Mouse (Mus musculus): ENCODE data around the gene Zmynd8. TPM values are rescaled to one million over a fixed set of nuclear protein-coding genes. Genes with fewer than 3 reads are reported as not detected.

Gene Zmynd8
- total RNA-seq, 2 experiments from 2014 or later: 101 to 104 TPM

GRCm38 (mm10) chr2:165868522-165869175 is 30.2 kb downstream of the Zmynd8 start:
- peak in 1 of 2 experiments; percentile 60 for DNase-seq (ENCODE audit: extremely low spot score in 1 of 2, low spot score in 2 of 2)
- intact Hi-C loops (cut with DNase I): no loop called here

GRCm38 (mm10) chr2:165867549-165867948 is 31.3 kb downstream of the Zmynd8 start:
- DNase-seq (ENCODE audit: extremely low spot score in 1 of 2, low spot score in 2 of 2): no peak
- intact Hi-C loops (cut with DNase I): no loop called here

GRCm38 (mm10) chr2:165866951-165867387 is 31.8 kb downstream of the Zmynd8 start:
- intact Hi-C loops (cut with DNase I): no loop called here
- DNase-seq (ENCODE audit: extremely low spot score in 1 of 2, low spot score in 2 of 2): no peak

- DNase-seq (ENCODE audit: extremely low spot score in 1 of 2, low spot score in 2 of 2): no peak
Measured at GRCm38 (mm10) chr2:165866412-165866811, 32.4 kb downstream of the Zmynd8 start.

GRCm38 (mm10) chr2:165864769-165865168 is 34.0 kb downstream of the Zmynd8 start:
- intact Hi-C loops (cut with DNase I): no loop called here
- DNase-seq (ENCODE audit: extremely low spot score in 1 of 2, low spot score in 2 of 2): no peak

More at GRCm38 (mm10) chr2:165866412-165866811, 32.4 kb downstream of the Zmynd8 start:
- intact Hi-C loops (cut with DNase I): no loop called here

GRCm38 (mm10) chr2:165861683-165862594 is 36.9 kb downstream of the Zmynd8 start:
- intact Hi-C loops (cut with DNase I): no loop called here
- DNase-seq (ENCODE audit: extremely low spot score in 1 of 2, low spot score in 2 of 2): no peak

GRCm38 (mm10) chr2:165860962-165861682 is 37.7 kb downstream of the Zmynd8 start:
- intact Hi-C loops (cut with DNase I): no loop called here
- no peak for DNase-seq (ENCODE audit: extremely low spot score in 1 of 2, low spot score in 2 of 2)

GRCm38 (mm10) chr2:165860447-165860846 is 38.4 kb downstream of the Zmynd8 start:
- no peak for DNase-seq (ENCODE audit: extremely low spot score in 1 of 2, low spot score in 2 of 2)
- intact Hi-C loops (cut with DNase I): no loop called here

- DNase-seq (ENCODE audit: extremely low spot score in 1 of 2, low spot score in 2 of 2): peak in 1 of 2 experiments; percentile 62
- intact Hi-C loops (cut with DNase I): no loop called here
Measured at GRCm38 (mm10) chr2:165858453-165859384, 40.1 kb downstream of the Zmynd8 start.

- intact Hi-C loops (cut with DNase I): no loop called here
- peak in 1 of 2 experiments; percentile 74 for DNase-seq (ENCODE audit: extremely low spot score in 1 of 2, low spot score in 2 of 2)
Measured at GRCm38 (mm10) chr2:165857841-165858426, 40.9 kb downstream of the Zmynd8 start.

GRCm38 (mm10) chr2:165857395-165857831 is 41.4 kb downstream of the Zmynd8 start:
- no peak for DNase-seq (ENCODE audit: extremely low spot score in 1 of 2, low spot score in 2 of 2)
- intact Hi-C loops (cut with DNase I): no loop called here

- intact Hi-C loops (cut with DNase I): no loop called here
- no peak for DNase-seq (ENCODE audit: extremely low spot score in 1 of 2, low spot score in 2 of 2)
Measured at GRCm38 (mm10) chr2:165856611-165857200, 42.1 kb downstream of the Zmynd8 start.

GRCm38 (mm10) chr2:165855641-165856301 is 43.0 kb downstream of the Zmynd8 start:
- intact Hi-C loops (cut with DNase I): no loop called here
- no peak for DNase-seq (ENCODE audit: extremely low spot score in 1 of 2, low spot score in 2 of 2)

GRCm38 (mm10) chr2:165854207-165854968 is 44.4 kb downstream of the Zmynd8 start:
- no peak for DNase-seq (ENCODE audit: extremely low spot score in 1 of 2, low spot score in 2 of 2)
- intact Hi-C loops (cut with DNase I): no loop called here

- no peak for DNase-seq (ENCODE audit: extremely low spot score in 1 of 2, low spot score in 2 of 2)
- intact Hi-C loops (cut with DNase I): no loop called here
Measured at GRCm38 (mm10) chr2:165852896-165853633, 45.8 kb downstream of the Zmynd8 start.

- intact Hi-C loops (cut with DNase I): no loop called here
- DNase-seq (ENCODE audit: extremely low spot score in 1 of 2, low spot score in 2 of 2): peak in 1 of 2 experiments; percentile 74
Measured at GRCm38 (mm10) chr2:165852453-165852852, 46.4 kb downstream of the Zmynd8 start.
